Mouse (Mus musculus): ENCODE results near the gene 1700015F17Rik. TPM values are rescaled to one million over a fixed set of nuclear protein-coding genes. Genes with fewer than 3 reads are reported as not detected.

The 1700015F17Rik gene
- total RNA-seq, 2 experiments from 2014 or later = not detected

- DNase-seq (ENCODE audit: low spot score in 2 of 2) = no peak
These were observed 55.2 kb downstream of the 1700015F17Rik start for GRCm38 (mm10) chr5:5423723-5424171.

- no peak for DNase-seq (ENCODE audit: low spot score in 2 of 2)
These were observed 55.9 kb downstream of the 1700015F17Rik start for GRCm38 (mm10) chr5:5423081-5423480.

GRCm38 (mm10) chr5:5421439-5421838, 57.5 kb downstream of the 1700015F17Rik start:
- no peak for DNase-seq (ENCODE audit: low spot score in 2 of 2)

- DNase-seq (ENCODE audit: low spot score in 2 of 2) = peak; percentile 2 to 21
These were observed 58.9 kb downstream of the 1700015F17Rik start, which contains the start of gene Cdk14 for GRCm38 (mm10) chr5:5419992-5420455. Cdk14 (minus strand) TSS chr5:5420312.

GRCm38 (mm10) chr5:5419253-5419652, 59.7 kb downstream of the 1700015F17Rik start:
- DNase-seq (ENCODE audit: low spot score in 2 of 2) = no peak

- no peak for DNase-seq (ENCODE audit: low spot score in 2 of 2)
These were observed 64.1 kb downstream of the 1700015F17Rik start for GRCm38 (mm10) chr5:5414835-5415234.

GRCm38 (mm10) chr5:5411886-5412285, 67.1 kb downstream of the 1700015F17Rik start:
- no peak for DNase-seq (ENCODE audit: low spot score in 2 of 2)

- no peak for DNase-seq (ENCODE audit: low spot score in 2 of 2)
These were observed 77.0 kb downstream of the 1700015F17Rik start for GRCm38 (mm10) chr5:5401986-5402385.

GRCm38 (mm10) chr5:5392786-5393185, 86.2 kb downstream of the 1700015F17Rik start:
- no peak for DNase-seq (ENCODE audit: low spot score in 2 of 2)

Other genes with a start within 250 kb of the 1700015F17Rik start
- gene Cdk14, start 58.8 kb downstream of the 1700015F17Rik start, total RNA-seq (2021) = 10 to 100 TPM in 1 of 2 experiments, 1 to 10 TPM in 1; 8.7 to 15.9 TPM
- 10 to 100 TPM; 17.5 to 18.0 TPM for gene Cldn12, start 35.8 kb upstream of the 1700015F17Rik start, total RNA-seq (2021)
- 10 to 100 TPM; 10.2 to 10.3 TPM for gene Gtpbp10, start 80.4 kb upstream of the 1700015F17Rik start, total RNA-seq (2021)
- gene Gm8773, start 94.7 kb upstream of the 1700015F17Rik start, total RNA-seq (2021) = not detected
- 1 to 10 TPM; 6.4 to 8.3 TPM for gene Cfap69, start 185.1 kb upstream of the 1700015F17Rik start, total RNA-seq (2021)
- gene Steap2, start 215.4 kb upstream of the 1700015F17Rik start, total RNA-seq (2021) = 10 to 100 TPM; 32.8 to 37.6 TPM

All from adrenal gland, adult 18-20 months (tissue).